Mouse (Mus musculus) CH12.LX (cell line): ENCODE data around the gene Itgal. TPM values are rescaled to one million over a fixed set of nuclear protein-coding genes. Genes with fewer than 3 reads are reported as not detected.

Experiments used
- DNase-seq: peaks from one replicate; pipeline ENCODE4 v3.0.0-alpha.2; 2013; ENCODE audit errors: extremely low read depth
- H3K27ac ChIP-seq: 2 replicates; pipeline ENCODE4 v1.5.1; 2012; ENCODE audit warnings: low read depth, mild to moderate bottlenecking, control low read depth, moderate library complexity; ENCODE audit not compliant: insufficient read depth
- H3K27me3 ChIP-seq: replicated peaks from 2 replicates; pipeline ENCODE3; 2012; ENCODE audit warnings: inconsistent platforms
- H3K36me3 ChIP-seq, 2 experiments: replicated peaks in 1 of 2; 2 replicates each; pipeline versions ENCODE3 to v1.6.1; 2012; ENCODE audit warnings: inconsistent platforms in 1 of 2, low read length in 1 of 2, mild to moderate bottlenecking in 1 of 2, mixed read lengths in 1 of 2, moderate library complexity in 1 of 2; ENCODE audit not compliant: control insufficient read depth in 1 of 2, insufficient read depth in 1 of 2
- H3K4me1 ChIP-seq, 2 experiments: 2 replicates each; pipeline ENCODE4 v1.6.1; 2012; ENCODE audit warnings: inconsistent platforms in 1 of 2, moderate library complexity in 1 of 2; ENCODE audit not compliant: insufficient read depth in 2 of 2, control insufficient read depth in 1 of 2
- H3K4me2 ChIP-seq: 2 replicates; pipeline ENCODE4 v1.6.1; 2012; ENCODE audit warnings: low read depth, mild to moderate bottlenecking, control low read depth; ENCODE audit not compliant: poor library complexity, insufficient read depth, severe bottlenecking
- H3K4me3 ChIP-seq, 3 experiments: fragments of 150-350 bp in 1 of 3; sonication (generic) in 1 of 3; replicated peaks in 1 of 3; 2 replicates each; pipeline versions ENCODE3 to v1.5.1; 2011 to 2012; ENCODE audit warnings: low read depth in 2 of 3, low read length in 2 of 3, mild to moderate bottlenecking in 2 of 3, moderate library complexity in 2 of 3, control low read depth in 1 of 3, improper control_type of control experiment in 1 of 3, inconsistent platforms in 1 of 3, mixed read lengths in 1 of 3; ENCODE audit not compliant: poor library complexity in 1 of 3
- H3K79me2 ChIP-seq: replicated peaks from 2 replicates; pipeline ENCODE4 v1.6.1; 2012; ENCODE audit warnings: mild to moderate bottlenecking, moderate library complexity; ENCODE audit not compliant: control insufficient read depth, poor library complexity, insufficient read depth, severe bottlenecking; ENCODE audit errors: extremely low read depth
- H3K9ac ChIP-seq: 2 replicates; pipeline ENCODE4 v1.6.1; 2012; ENCODE audit warnings: low read depth, mild to moderate bottlenecking, control low read depth, moderate library complexity; ENCODE audit not compliant: insufficient read depth
- H3K9me3 ChIP-seq: replicated peaks from 2 replicates; pipeline ENCODE3; 2012; ENCODE audit warnings: low read length, inconsistent platforms, mixed read lengths
- BHLHE40 ChIP-seq: IDR thresholded peaks from 2 replicates; pipeline ENCODE4 v1.6.1; 2011; ENCODE audit warnings: mild to moderate bottlenecking, low read depth, low read length, improper control_type of control experiment
- CHD1 ChIP-seq: IDR thresholded peaks from 2 replicates; pipeline ENCODE4 v1.6.1; 2012; ENCODE audit warnings: low read depth, low read length, improper control_type of control experiment, inconsistent platforms
- CHD2 ChIP-seq: IDR thresholded peaks from 2 replicates; pipeline ENCODE4 v1.6.1; 2011; ENCODE audit warnings: low read length, improper control_type of control experiment
- EP300 ChIP-seq: IDR thresholded peaks from 2 replicates; pipeline ENCODE4 v1.6.1; 2011; ENCODE audit warnings: low read length, improper control_type of control experiment
- ETS1 ChIP-seq: conservative IDR thresholded peaks from 2 replicates; pipeline ENCODE4 v1.6.1; 2012; ENCODE audit warnings: low read depth, mild to moderate bottlenecking, inconsistent platforms, low read length, improper control_type of control experiment, moderate library complexity
- GABPA ChIP-seq: IDR thresholded peaks from 2 replicates; pipeline ENCODE4 v1.6.1; 2012; ENCODE audit warnings: low read depth, low read length, improper control_type of control experiment, inconsistent platforms; ENCODE audit not compliant: insufficient replicate concordance
- HCFC1 ChIP-seq: IDR thresholded peaks from 2 replicates; pipeline ENCODE4 v1.6.1; 2012; ENCODE audit warnings: low read depth, mild to moderate bottlenecking, inconsistent platforms, low read length, improper control_type of control experiment
- IRF4 ChIP-seq: IDR thresholded peaks from 2 replicates; pipeline ENCODE4 v1.6.1; 2014; ENCODE audit warnings: low read depth, mild to moderate bottlenecking, inconsistent platforms, low read length, improper control_type of control experiment
- KAT2A ChIP-seq: IDR thresholded peaks from 2 replicates; pipeline ENCODE4 v1.6.1; 2012; ENCODE audit warnings: low read length, improper control_type of control experiment, inconsistent platforms; ENCODE audit not compliant: insufficient replicate concordance
- MAFK ChIP-seq: IDR thresholded peaks from 2 replicates; pipeline ENCODE4 v1.6.1; 2011; ENCODE audit warnings: low read length, improper control_type of control experiment; ENCODE audit not compliant: insufficient replicate concordance
- MAX ChIP-seq: IDR thresholded peaks from 2 replicates; pipeline ENCODE4 v1.6.1; 2011; ENCODE audit warnings: low read length, improper control_type of control experiment
- MAZ ChIP-seq: IDR thresholded peaks from 2 replicates; pipeline ENCODE4 v1.6.1; 2012; ENCODE audit warnings: low read depth, mild to moderate bottlenecking, inconsistent platforms, low read length, improper control_type of control experiment, moderate library complexity
- MEF2A ChIP-seq: IDR thresholded peaks from 2 replicates; pipeline ENCODE4 v1.6.1; 2014; ENCODE audit warnings: low read depth, mild to moderate bottlenecking, inconsistent platforms, low read length, improper control_type of control experiment, borderline replicate concordance
- MXI1 ChIP-seq: IDR thresholded peaks from 2 replicates; pipeline ENCODE4 v1.6.1; 2011; ENCODE audit warnings: mild to moderate bottlenecking, low read depth, low read length, improper control_type of control experiment
- MYC ChIP-seq: IDR thresholded peaks from 2 replicates; pipeline ENCODE4 v1.6.1; 2011; ENCODE audit warnings: low read depth, mild to moderate bottlenecking, improper control_type of control experiment, low read length
- NRF1 ChIP-seq: IDR thresholded peaks from 2 replicates; pipeline ENCODE4 v1.6.1; 2014; ENCODE audit warnings: low read depth, mild to moderate bottlenecking, inconsistent platforms, low read length, improper control_type of control experiment, moderate library complexity
- PAX5 ChIP-seq: IDR thresholded peaks from 2 replicates; pipeline ENCODE4 v1.6.1; 2012; ENCODE audit warnings: low read length, inconsistent platforms, mixed read lengths
- POLR2AphosphoS2 ChIP-seq: IDR thresholded peaks from 2 replicates; pipeline ENCODE4 v1.6.1; 2011; ENCODE audit warnings: low read depth, low read length, improper control_type of control experiment
- RCOR1 ChIP-seq: conservative IDR thresholded peaks from 2 replicates; pipeline ENCODE4 v1.6.1; 2012; ENCODE audit warnings: low read depth, mild to moderate bottlenecking, inconsistent platforms, low read length, improper control_type of control experiment
- TCF12 ChIP-seq: IDR thresholded peaks from 2 replicates; pipeline ENCODE4 v1.6.1; 2014; ENCODE audit warnings: low read depth, mild to moderate bottlenecking, inconsistent platforms, low read length, improper control_type of control experiment
- UBTF ChIP-seq: IDR thresholded peaks from 2 replicates; pipeline ENCODE4 v1.6.1; 2012; ENCODE audit warnings: low read depth, mild to moderate bottlenecking, inconsistent platforms, low read length, improper control_type of control experiment, moderate library complexity
- USF1 ChIP-seq: IDR thresholded peaks from 2 replicates; pipeline ENCODE4 v1.6.1; 2014; ENCODE audit warnings: low read depth, mild to moderate bottlenecking, inconsistent platforms, low read length, improper control_type of control experiment
- USF2 ChIP-seq: conservative IDR thresholded peaks from 2 replicates; pipeline ENCODE4 v1.6.1; 2011; ENCODE audit warnings: low read depth, low read length, improper control_type of control experiment
- ZMIZ1 ChIP-seq: IDR thresholded peaks from 2 replicates; pipeline ENCODE4 v1.6.1; 2012; ENCODE audit warnings: low read depth, mild to moderate bottlenecking, inconsistent platforms, low read length, improper control_type of control experiment
- ZNF384 ChIP-seq: IDR thresholded peaks from 2 replicates; pipeline ENCODE4 v1.6.1; 2012; ENCODE audit warnings: low read depth, low read length, improper control_type of control experiment, inconsistent platforms
- dilution Hi-C: fragments of 300-500 bp; cut with MboI; formaldehyde crosslinking; loops from 2 replicates; pipeline ENCODE4 v1.14.3; 2020; ENCODE audit warnings: low sequenced_read_pairs; ENCODE audit not compliant: extremely low pct_unique_long_range_greater_than_20kb, extremely low pct_ligation_motif_present
- in situ Hi-C: fragments of 300-500 bp; cut with MboI; formaldehyde crosslinking; loops from 3 replicates; pipeline ENCODE4 v1.14.3; 2019; ENCODE audit warnings: low sequenced_read_pairs, low pct_ligation_motif_present, low pct_unique_long_range_greater_than_20kb, mixed read lengths
- polyA plus RNA-seq: library from polyadenylated mRNA; unstranded; fragments of >175 nt; gene quantifications from 2 replicates; pipeline ENCODE4 v1.2.1, GENCODE M21; 2012; ENCODE audit warnings: low read depth; ENCODE audit not compliant: insufficient read length
- total RNA-seq, 2 experiments: library from RNA; depleted of rRNA; stranded (reverse); fragments of 300-350 nt in 1 of 2; fragments of >200 nt in 1 of 2; gene quantifications; 2 replicates each; pipeline ENCODE4 v1.2.3; 2012 to 2014

The Itgal gene
- total and polyA plus RNA-seq, 3 experiments = 43.9 to 177 (median 69.0) TPM

GRCm38 (mm10) chr7:127325550-127325949 lies 29.5 kb downstream of the Itgal start:
- in situ Hi-C loops (no loop called here), dilution Hi-C loops (no loop called here)
- H3K27ac ChIP-seq = no peak overlapping the region

DNA sequence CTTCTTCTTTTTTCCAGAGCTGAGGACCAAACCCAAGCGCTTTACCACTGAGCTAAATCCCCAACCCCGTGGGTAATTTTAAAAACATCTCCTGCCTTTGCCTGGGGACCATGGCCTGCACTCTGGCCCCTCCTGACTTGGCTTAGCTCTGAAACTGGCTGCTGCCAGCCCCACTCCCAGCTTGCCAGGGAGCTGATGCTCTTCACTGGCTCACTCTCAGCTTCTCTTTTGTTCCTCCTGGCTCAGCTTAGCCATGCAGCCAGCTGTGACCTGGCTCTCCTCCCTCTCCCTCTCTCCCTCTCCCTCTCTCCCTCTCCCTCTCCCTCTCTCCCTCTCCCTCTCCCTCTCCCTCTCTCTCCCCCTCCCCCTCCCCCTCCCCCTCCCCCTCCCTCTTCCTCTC lies 30.6 kb downstream of the Itgal start:
- H3K4me2 ChIP-seq = no peak overlapping the region
- no peak overlapping the region for H3K27ac ChIP-seq
- no peaks in the 10 kb centered on the region for H3K4me1 ChIP-seq
- no peak overlapping the region for H3K9ac ChIP-seq
- dilution Hi-C loops = no loop called here
- DNase-seq = no peak
- H3K9me3 ChIP-seq = no peaks in the 10 kb centered on the region
- no peaks in the 10 kb centered on the region for H3K79me2 ChIP-seq
- H3K4me3 ChIP-seq = no peak overlapping the region
- H3K36me3 ChIP-seq = peaks cover 84 to 96% of the 10 kb centered on the region in 2 experiments
- H3K27me3 ChIP-seq = no peaks in the 10 kb centered on the region
- TF ChIP-seq HCFC1 (no peak), MEF2A (no peak), MAX (no peak), ZNF384 (no peak), GABPA (no peak), MYC (no peak), CHD2 (no peak), UBTF (no peak), BHLHE40 (no peak), TCF12 (no peak), RCOR1 (no peak), MAFK (no peak), USF2 (no peak), NRF1 (no peak), POLR2AphosphoS2 (no peak), EP300 (no peak)
- in situ Hi-C loops = no loop called here

More at GRCm38 (mm10) chr7:127325550-127325949, 29.5 kb downstream of the Itgal start:
- H3K4me1 ChIP-seq = no peaks in the 10 kb centered on the region
- no peak for DNase-seq
- H3K27me3 ChIP-seq = no peaks in the 10 kb centered on the region
- no peak overlapping the region for H3K4me2 ChIP-seq
- TF ChIP-seq MXI1 = no peak
- TF ChIP-seq TCF12 = no peak
- no peak for TF ChIP-seq PAX5
- no peak for TF ChIP-seq RCOR1
- no peak for TF ChIP-seq GABPA
- TF ChIP-seq BHLHE40 = no peak
- TF ChIP-seq EP300 = no peak
- no peak for TF ChIP-seq KAT2A
- no peak for TF ChIP-seq IRF4
- no peak for TF ChIP-seq CHD1
- no peak for TF ChIP-seq USF1
- TF ChIP-seq MAZ = no peak
- TF ChIP-seq MAFK = no peak
- no peak for TF ChIP-seq ZMIZ1
- TF ChIP-seq ZNF384 = no peak
- no peak for TF ChIP-seq CHD2
- TF ChIP-seq MEF2A = no peak
- TF ChIP-seq POLR2AphosphoS2 = no peak
- no peak for TF ChIP-seq ETS1
- no peak overlapping the region for H3K9ac ChIP-seq
- H3K9me3 ChIP-seq = no peaks in the 10 kb centered on the region
- no peaks in the 10 kb centered on the region for H3K79me2 ChIP-seq
- H3K4me3 ChIP-seq = no peak overlapping the region
- H3K36me3 ChIP-seq = peaks cover 85 to 97% of the 10 kb centered on the region in 2 experiments
